Mouse (Mus musculus): Measurements from ENCODE around the gene Mak.

Mak gene

DNA sequence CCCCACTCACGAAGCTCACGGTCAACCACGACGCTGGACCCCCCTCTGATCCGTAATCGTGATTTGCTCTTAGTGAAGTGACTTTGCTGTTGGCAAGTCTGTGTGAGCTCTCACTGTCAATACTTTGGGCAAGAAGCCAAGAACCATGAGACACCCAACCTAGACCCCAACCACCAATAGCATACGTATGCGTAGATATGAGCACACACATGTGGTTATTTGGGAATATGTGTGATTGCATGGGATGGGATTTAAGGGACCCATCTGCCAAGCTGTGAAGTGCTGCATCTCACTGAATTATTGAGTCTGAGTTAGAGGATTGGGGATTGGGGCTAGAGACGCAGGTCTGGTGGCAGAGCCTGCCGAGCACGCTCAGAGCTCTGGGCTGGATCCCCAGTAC is 7.9 kb downstream of the Mak start:
- no peak for DNase-seq (ENCODE audit: low spot score in 2 of 2)

DNA sequence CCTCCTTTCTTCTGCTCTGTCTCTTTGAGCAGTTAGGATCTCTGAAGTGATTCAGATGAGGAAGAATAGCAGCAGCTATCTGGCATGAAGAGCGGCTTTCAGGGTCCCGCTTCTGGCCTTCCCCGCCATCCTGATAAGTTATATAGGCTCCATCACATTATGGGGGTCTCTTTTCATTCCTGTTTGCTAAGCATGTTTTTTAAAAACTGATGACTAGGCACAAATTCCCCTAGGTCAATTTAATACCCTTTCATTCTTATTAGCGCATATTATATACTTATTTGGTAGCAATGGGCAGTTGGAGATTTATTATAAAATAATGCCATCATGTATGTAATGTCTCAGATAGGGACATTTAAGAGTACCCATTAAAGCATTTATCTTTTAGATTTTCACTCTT is 11.9 kb downstream of the Mak start:
- DNase-seq (ENCODE audit: low spot score in 2 of 2): no peak

DNA sequence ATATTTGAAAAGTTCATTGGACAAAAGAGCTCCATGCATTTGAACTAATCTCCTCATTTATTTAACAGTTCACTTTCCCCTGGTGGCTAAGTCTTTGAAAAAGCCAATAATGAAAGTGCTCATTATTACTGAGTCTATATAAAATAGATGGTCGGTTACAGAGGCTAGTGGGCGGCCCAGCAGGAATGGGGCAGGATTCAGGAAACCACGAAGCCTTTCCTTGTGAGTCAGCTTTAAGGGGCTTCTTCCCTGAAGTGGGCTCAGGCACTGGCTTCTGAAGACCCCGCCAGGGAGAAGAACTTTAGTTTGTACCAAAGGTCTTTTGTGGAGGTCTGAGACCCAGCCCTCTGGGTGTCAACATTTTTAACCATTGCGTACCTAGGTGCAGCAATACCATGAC is 27.5 kb downstream of the Mak start:
- DNase-seq (ENCODE audit: low spot score in 2 of 2): no peak

DNA sequence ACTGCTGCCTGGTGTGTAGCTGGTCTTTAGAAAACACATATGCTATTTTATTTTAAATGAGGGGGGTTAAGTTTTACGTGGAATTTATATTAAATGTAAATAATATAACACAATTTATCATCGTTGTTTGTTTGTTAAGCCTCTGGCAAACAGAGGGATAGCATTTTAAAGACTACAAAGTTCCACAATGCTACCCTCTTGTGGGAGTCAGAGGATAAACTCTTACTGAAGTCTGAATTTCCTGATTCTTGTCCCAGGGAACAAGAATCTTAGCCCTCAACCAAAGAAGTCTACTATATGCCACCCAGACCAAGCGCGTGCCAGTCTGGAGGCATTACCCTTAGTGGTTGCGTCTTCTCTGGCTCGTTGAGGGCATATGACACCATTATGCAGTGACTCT is 32.2 kb downstream of the Mak start:
- DNase-seq (ENCODE audit: low spot score in 2 of 2): no peak

DNA sequence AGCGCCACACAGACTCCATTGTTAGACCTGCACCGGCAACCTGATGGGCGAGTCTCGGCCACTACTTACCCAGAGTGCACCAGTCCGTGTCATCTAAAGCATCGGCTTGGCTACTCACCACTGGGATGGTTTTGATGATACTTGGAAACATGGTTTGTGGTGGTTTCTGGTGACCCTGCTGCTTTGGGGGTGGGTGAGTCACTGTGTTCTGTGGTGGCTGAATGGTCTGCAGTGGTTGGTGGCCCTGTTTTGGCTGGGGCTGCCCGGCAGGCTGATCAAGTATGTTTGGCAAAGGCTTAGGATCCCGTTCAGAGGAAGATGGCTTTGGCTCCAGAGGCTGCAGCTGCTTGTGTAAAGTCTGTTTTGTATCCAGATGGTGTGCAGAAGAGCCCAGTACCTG is 33.6 kb downstream of the Mak start:
- no peak for DNase-seq (ENCODE audit: low spot score in 2 of 2)

DNA sequence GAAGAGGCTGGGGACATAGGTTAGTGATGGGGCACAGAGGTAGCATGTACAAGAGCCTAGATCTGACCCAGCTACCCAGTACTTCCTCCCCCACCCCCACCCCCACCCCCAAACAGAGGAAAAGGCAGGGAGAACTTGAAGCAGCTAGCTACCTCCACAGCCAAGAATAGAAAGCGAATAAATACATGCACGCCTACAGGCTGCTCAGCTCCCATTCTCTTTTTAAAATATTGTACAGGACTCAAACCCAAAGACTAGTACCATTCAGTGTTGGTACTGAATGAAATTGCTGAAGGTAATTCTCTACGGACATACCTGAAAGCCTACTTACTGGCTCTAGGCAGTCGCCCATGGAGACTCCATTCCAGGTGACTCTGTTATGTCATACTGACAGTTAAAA is 37.0 kb downstream of the Mak start:
- no peak for DNase-seq (ENCODE audit: low spot score in 2 of 2)

DNA sequence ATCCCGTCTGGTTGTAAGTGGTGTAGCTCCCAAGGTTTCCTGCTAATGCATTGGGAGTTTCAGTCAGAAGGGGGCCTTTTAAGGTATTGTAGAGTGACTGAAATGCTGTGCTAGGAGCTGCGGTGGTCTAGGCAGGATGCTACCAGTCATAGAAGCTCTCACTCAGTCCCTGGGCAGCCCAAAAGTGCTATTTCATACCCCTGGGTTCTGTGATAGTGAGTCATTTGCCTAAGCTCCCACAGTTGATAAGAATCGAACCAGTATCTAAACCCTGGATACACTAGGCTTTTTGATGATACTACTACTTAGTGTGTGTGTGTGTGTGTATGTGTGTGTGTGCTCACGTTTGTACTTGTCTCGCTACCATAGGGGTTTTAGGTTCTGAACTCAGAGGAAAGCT is 49.4 kb downstream of the Mak start:
- DNase-seq (ENCODE audit: low spot score in 2 of 2): no peak

DNA sequence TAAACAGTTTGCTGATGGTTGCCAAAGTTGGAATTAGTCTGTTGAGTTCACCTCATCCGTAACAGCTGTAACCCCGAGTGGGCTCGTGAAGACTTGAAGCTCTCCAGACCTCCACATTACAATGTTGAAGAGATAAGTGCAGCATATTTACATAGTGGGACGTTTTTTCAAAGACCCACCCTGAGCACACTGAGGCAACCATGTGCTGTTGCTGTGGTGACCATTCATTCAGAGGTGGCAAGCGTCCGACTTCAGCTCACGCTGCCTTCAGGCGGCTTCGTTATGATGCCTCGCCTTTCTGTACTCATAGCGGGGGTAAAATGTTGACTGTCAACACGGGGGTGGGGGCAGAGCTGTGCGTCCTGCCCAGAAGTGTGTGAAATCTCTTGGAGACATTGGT is 57.4 kb downstream of the Mak start:
- DNase-seq (ENCODE audit: low spot score in 2 of 2): no peak

DNA sequence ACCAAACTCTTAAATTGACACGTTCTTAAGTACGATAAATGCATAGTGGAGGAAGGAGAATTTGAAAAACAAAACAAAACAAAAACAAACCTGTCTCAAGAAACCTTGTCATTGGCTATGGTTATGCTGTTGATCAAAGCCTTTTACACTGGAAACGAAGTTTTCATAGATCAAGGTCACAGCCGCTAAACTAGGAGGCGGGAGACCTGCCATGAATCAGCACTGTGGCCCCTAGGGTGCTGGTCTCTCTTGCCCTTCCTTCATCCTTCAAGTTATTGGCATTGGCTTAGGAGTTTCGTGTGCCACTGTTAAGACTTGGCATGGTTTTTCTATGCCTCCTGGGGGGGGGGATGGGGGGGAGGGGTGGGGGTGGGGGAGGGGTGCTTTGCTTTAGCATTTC is 57.9 kb downstream of the Mak start:
- DNase-seq (ENCODE audit: low spot score in 2 of 2): no peak

DNA sequence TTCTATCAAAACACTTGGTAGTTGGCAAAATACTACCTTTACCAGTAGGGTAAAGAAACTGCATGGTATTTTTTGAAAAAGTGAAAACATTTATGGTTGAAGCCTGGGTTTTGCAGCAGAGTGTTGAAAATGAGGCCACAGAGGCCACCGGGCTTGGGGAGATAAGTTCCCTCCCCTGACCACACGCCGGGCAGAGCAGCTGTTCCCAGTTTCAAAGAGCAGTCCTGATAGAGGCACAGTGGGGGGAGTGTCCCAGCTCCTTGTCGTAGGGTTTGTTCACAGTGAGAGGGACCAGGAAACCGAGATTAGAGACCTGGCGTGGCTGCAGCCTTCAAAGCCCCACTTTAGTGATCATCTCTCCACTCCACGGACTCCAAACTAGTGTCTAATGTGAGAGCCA is 59.0 kb downstream of the Mak start:
- peak; percentile 26 to 42 for DNase-seq (ENCODE audit: low spot score in 2 of 2)

DNA sequence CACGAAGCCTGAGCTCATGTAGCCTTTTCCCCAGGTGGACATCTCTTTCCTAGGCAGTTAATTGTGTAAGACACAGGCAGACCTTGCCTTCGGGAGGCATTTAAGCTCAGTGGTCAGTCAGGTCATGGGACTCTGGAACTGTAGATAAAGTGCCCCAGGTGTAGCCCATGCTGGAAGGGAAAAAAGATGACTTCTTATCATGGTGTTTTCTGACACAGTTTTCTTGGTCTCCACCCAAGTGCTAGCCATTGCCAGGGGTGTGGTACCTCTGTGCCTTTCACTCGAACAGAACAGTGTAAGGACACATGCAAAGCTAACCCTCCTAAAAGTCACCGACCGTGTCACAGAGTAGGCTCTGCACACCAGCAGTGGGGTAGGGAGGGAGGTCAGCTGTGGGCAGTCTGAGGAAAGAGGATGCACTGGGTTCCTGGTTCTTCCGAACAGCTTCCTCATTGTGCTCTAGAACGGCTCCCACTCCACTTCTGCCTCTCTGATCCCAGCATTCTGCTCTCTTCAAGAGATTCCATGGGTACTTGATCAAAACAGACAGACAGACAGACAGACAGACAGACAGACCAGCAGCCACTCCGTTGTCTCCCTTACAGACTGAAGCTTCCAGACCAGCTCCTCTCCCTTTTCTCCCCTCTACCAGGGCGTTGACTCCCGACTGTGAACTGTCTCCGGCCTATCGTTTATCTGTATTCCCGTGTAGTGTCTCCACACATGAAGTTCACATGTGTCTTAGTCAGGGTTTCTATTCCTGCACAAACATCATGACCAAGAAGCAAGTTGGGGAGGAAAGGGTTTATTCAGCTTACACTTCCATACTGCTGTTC is 60.5 kb downstream of the Mak start:
- peak; percentile 29 to 61 for DNase-seq (ENCODE audit: low spot score in 2 of 2)

DNA sequence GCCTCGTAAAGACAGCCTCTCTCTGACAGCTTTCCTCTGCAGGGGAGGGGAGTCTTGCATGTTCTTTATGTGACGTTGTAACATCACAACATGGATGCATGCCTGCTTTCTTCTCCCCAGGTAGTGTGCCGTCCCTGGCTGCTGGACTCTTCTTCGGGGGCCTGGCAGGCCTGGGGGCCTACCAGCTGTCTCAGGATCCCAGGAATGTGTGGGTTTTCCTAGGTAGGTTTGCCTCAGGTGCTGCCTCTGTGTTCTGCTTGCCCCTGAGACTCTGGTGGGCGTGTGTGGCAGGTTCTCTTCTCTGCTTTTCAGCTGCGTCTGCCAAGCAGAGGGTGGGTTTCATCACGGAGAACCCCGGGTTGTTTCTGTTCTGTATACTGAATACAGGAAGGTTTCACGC is 61.3 kb downstream of the Mak start:
- no peak for DNase-seq (ENCODE audit: low spot score in 2 of 2)

DNA sequence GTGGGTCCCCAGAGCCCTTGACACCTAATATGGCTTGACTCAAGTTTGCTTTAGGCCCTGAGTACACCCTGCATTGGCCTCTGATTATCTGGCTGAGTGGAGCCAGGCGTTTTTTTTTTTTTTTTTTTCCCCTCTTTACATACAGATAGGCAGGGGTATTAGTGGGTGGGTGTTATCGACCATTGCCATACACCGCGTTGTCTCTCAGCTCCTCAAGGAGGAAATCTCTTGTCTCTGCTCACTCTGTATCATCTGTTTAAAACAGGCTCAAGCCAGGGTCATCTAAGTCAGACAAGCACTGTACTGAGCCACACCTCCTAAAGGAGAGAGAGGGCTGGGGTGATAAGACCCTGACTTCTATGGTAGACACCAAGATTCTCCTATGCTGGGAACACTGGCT is 61.7 kb downstream of the Mak start:
- DNase-seq (ENCODE audit: low spot score in 2 of 2): peak; percentile 34 to 64

DNA sequence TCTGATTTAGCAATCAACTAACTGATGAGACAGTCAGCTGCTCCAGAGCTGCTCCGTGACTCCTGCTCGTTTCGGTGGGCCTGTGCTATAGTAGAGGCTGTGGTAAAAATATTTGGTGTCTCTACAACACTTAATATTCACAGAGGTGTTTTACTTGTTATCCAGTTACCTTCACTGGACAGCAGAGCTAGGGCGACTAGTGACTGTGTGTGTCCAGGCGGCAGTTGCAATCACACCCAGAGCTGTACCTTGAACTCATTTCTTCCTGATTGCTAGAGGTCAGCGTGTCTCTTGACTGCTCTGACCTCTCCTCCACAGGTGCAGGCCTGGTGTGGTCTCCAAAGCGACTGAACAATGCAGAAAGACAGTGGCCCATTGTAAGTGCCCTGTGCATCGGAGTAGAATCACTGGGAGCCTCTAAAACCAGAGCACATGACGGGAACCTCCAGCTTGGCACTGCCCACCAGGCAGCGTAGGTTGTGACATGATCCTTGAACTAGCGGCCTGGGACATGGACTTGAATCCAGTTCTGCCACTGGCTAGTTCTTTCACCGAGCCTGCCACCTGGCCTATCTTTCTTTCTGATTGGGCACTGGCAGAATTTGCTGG is 62.6 kb downstream of the Mak start:
- DNase-seq (ENCODE audit: low spot score in 2 of 2): peak in 1 of 2 experiments; percentile 10

DNA sequence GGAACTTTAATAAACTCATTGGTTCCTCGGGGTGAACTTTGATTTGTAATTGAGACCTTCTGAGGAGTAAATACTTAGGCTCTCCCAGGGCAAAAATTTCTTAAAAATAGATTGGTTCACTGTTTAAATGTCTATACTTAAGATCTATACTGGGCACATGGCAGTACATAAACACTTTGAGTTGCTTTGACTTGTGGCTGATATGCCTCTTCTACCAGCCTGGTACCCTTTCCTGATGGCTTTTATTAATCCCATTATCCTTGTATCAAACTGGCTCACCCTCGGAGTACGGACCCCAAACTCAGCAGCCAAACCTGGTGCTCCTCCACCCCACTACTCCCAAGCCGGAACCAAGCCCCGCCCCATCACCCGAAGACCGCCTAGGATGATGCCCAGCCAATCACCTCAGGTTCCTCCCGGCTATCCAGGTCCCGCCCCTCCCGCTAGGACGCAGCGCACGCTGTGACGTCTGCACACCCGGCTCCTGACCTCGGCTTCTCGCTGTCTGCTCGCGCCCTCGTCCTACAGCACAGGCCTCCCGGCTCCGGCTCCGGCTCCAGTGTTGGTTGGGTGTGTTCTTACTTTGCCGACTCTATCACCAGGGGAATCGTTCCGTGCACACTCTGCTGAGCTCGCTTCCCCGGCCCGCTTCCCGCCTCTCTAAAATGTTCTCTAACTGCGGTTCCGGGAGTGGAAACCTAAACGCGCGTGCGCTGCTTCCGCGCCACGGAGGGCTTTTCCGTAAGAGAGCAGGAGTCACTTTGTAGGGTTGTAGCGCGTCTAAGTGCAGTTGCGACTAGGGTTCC is 63.5 kb downstream of the Mak start, which contains the start of gene Tmem14c:
TSS of gene Tmem14c (plus strand) at position 464 of the 806 bp plus-strand sequence.
- DNase-seq (ENCODE audit: low spot score in 2 of 2): peak; percentile 95 to 96

DNA sequence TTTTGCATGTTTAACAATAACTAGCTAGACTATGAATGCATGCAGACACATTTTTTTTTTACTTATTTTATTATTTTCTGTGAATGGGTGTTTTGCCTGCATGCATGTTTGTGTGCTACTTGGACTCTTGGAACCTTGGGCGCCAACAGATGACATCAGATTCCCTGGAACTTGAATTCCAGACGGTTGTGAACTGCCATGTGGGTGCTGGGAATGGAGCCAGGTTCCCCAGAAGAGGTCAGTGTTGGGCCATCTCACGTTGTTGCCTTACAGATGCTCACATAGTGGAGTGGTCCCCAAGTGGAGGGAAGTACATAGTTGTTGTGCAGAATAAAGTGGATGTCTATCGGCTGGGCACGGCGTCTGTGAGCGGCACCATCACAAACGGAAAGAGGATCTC is 70.6 kb downstream of the Mak start:
- no peak for DNase-seq (ENCODE audit: low spot score in 2 of 2)

DNA sequence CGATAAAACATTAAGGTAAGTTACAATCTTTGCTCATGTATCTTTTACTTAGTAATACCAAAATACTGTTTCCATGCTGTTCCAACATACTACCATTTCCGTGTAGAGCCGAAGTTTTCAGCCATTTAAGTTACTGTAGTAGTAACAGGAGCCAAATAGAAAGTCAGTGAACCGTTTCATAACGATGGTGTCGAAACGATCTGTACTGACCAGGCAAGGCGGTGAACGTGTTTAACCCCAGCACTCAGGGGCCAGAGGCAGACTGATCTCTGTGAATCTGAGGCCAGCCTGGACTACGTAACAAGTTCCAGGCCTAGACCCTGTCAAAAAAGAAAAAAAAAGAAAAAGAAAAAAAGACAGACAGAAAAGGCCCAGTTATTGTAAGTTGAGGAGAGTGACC is 71.2 kb downstream of the Mak start:
- DNase-seq (ENCODE audit: low spot score in 2 of 2): no peak

DNA sequence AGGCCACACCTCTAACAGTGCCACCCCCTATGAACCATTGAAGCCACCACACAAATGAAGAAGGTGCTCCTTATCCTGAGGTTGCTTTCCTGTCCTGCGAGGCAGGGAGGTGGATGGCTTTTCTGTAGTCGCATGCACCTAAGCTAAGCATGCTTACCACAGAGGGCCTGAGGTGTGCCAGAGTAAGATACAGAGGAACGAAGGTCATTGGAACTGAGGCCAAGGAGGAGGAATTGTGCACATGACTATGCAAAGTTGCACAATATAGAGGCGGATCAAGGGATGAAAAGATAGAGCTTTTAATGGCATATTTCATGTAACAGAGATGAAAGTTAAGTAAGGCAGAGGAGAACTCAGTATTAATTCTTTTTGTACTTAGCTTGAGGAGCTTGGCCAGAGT is 73.3 kb downstream of the Mak start:
- DNase-seq (ENCODE audit: low spot score in 2 of 2): no peak

DNA sequence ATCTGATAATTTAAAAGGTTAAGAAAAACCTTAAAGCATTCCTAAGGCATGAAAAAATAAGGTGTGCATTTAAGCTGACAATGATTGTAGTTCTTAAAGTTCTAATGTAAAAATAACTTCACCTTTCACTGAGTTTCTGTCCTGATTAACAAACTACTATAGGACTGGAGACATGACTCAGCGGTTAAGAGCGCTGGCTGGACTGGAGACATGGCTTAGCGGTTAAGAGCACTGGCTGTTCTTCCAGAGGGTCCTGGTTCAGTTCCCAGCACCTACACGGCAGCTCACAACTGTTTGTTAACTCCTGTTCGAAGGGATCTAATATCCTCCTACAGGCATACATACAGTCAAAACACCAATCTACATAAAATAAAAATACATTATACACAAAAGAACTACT is 77.5 kb downstream of the Mak start:
- DNase-seq (ENCODE audit: low spot score in 2 of 2): no peak

DNA sequence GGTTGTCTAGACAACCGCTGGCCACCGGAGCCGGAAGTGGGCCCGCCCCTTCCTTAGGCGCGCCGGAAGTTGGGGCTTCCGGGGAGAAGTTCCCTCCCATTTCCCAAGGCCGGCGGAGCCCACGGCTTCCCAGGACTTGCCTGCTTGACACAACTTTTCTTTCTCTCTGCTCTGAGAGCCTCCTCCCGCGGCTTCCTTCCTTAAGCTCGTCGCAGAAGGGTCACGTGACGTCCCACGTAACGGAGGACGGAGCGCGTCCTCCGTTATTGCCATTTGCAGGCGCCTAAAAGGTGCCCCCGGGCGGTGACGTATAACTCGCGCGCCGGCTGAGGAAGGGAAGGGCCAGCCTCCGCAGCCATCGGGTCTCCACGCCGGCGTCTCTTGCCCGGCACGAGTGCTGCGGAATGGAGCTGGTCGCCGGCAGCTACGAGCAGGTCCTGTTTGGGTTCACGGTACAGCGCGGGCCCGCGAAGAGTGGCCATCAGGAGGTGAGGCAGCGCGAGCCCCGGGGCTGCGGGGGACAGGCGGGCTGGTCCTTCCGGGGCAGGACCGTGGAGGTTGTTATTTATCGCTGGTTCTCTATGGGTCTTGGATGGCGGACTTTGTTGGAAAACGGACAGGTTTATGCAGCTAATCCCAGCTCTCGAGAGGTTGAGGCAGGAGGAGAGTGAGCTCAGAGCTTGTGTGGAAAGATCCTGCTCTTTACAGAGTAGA is 78.4 kb downstream of the Mak start, which contains the start of gene Pak1ip1:
TSS of gene Pak1ip1 (plus strand) at position 98 of the 714 bp plus-strand sequence.
- DNase-seq (ENCODE audit: low spot score in 2 of 2): peak; percentile 88 to 90

DNA sequence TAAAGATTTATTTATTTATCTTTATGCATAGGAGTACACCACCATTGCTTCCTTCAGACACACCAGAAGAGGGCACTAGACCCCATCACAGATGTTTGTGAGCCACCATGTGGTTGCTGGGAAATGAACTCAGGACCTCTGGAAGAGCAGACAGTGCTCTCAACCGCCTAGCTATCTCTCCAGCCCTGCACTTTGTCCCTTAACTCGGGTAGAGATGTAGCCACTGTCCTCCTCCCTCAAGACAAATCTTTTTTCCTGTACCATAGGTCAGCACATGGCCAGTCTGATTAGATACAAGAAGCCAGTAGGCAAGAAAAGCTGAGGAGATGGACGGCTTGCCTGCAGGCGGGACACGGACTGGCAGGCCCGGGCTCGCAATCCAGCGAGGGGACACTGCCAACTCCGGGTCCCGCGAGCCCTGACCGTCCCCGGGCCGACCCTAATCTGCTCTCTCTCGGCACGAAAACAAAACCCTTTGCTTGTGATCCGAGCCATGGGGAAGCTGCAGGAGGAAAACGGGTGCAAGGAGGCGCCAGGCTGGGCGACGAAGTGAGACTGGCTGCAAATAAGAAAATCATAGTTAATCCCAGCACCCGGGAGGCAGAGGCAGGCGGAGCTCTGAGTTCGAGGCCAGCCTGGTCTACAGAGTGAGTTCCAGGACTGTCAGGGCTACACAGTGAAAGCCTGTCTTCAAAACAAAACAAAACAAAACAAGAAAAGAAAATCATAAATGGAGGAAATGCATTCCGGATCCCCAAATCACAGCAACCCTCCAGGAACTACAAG is 79.2 kb downstream of the Mak start:
- DNase-seq (ENCODE audit: low spot score in 2 of 2): peak in 1 of 2 experiments; percentile 21

Data from spleen, postnatal 36 days (tissue).